In the genomic region with DNA sequence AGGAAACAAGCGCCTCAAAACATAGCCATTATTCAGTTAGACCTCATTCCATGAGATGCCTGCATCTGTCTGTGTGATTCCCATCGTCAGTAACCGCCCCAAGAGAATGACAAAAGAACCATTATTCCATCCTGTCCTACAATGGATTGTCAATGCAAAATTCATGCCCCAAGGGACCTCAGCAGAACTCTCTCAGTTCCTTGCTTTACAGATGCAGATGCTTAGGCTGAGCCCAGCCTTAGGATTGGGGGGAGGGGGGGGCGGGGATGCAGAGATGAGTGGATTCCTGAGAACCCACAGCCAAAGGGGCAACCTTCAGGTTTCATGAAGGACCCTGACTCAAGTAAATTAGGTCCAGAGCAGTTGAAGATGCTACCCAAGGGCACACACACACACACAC, we compare ENCODE assay signal across 9 mouse cellular contexts.
DNase-seq lines count a peak whose midpoint lies in the region; ATAC-seq lines count a peak whose summit lies in the region.
"Had no signal": no experiment of that assay in that cellular context is flagged by ENCODE, and none has a peak within 500 bp of the region (broad histone marks: within the 10 kb centered on the region; RNA-seq: fewer than 3 reads in every experiment).

No protein-coding gene starts in this region.

- 19% methylated on average over 4 of the region's 4 CpGs for WGBS in kidney, embryonic 16.5 days
- 9% methylated on average over 4 of the region's 4 CpGs for WGBS in embryonic facial prominence, embryonic 12.5 days
- WGBS in limb, embryonic 10.5 days: 17% methylated on average over 4 of the region's 4 CpGs

- no peak overlapping the region for H3K9ac ChIP-seq in kidney, embryonic 16.5 days (replicated peaks; ENCODE audit: low read length)
- H3K9ac ChIP-seq in embryonic facial prominence, embryonic 12.5 days: no peak overlapping the region

- H3K4me3 ChIP-seq in kidney, embryonic 16.5 days (ENCODE audit: low read length): peak overlapping the region; percentile 70
- H3K4me3 ChIP-seq in embryonic facial prominence, embryonic 12.5 days: peak overlapping the region; percentile 60; the same call in 1 of the 2 replicates
- H3K4me3 ChIP-seq in limb, embryonic 10.5 days: peak overlapping the region; percentile 70; the same call in 1 of the 2 replicates

- H3K4me1 ChIP-seq in kidney, embryonic 16.5 days (ENCODE audit: insufficient read depth, low read length): peaks cover 19% of the 10 kb centered on the region
- H3K4me1 ChIP-seq in embryonic facial prominence, embryonic 12.5 days: peaks cover 10% of the 10 kb centered on the region
- H3K4me1 ChIP-seq in limb, embryonic 10.5 days: peaks cover 18% of the 10 kb centered on the region

- H3K27ac ChIP-seq in kidney, embryonic 16.5 days (ENCODE audit: low read length): no peak overlapping the region
- no peak overlapping the region for H3K27ac ChIP-seq in embryonic facial prominence, embryonic 12.5 days
- no peak overlapping the region for H3K27ac ChIP-seq in limb, embryonic 10.5 days

- ATAC-seq in kidney, embryonic 16.5 days (ENCODE audit: low FRiP score, low TSS enrichment): no peak
- ATAC-seq in embryonic facial prominence, embryonic 12.5 days (ENCODE audit: insufficient number of reproducible peaks, insufficient read depth, low FRiP score, low TSS enrichment): no peak

- DNase-seq in kidney, adult 9 months: no peak
- no peak for DNase-seq in limb, embryonic 10.5 days (ENCODE audit: low spot score)
- DNase-seq in retina, embryonic 14.5 days (ENCODE audit: low spot score): peak; percentile 58
- no peak for DNase-seq in urinary bladder, adult 18-20 months (ENCODE audit: low spot score in 2 of 2)
- no peak for DNase-seq in gastrocnemius, adult 8-10 months (ENCODE audit: low spot score in 2 of 2)
- no peak for DNase-seq in T-cell, adult 2 months (ENCODE audit: low spot score)

- no peaks in the 10 kb centered on the region for H3K27me3 ChIP-seq in kidney, embryonic 16.5 days (ENCODE audit: insufficient read depth, low read length)
- 0 out of 2 replicates have a peak, but pooled peaks cover 3% of the 10 kb centered on the region for H3K27me3 ChIP-seq in embryonic facial prominence, embryonic 12.5 days
- H3K27me3 ChIP-seq in limb, embryonic 10.5 days (ENCODE audit: low read depth, poor library complexity, severe bottlenecking): peaks cover 26% of the 10 kb centered on the region

- no peaks in the 10 kb centered on the region for H3K9me3 ChIP-seq in kidney, embryonic 16.5 days (ENCODE audit: low read length)
- H3K9me3 ChIP-seq in embryonic facial prominence, embryonic 12.5 days: no peaks in the 10 kb centered on the region
- H3K9me3 ChIP-seq in limb, embryonic 10.5 days (replicated peaks): no peaks in the 10 kb centered on the region
- H3K9me3 ChIP-seq: G1E had no signal

- peak overlapping the region; percentile 98 for H3K4me2 ChIP-seq in kidney, embryonic 16.5 days (replicated peaks; ENCODE audit: low read depth, low read length)
- peak overlapping the region; percentile 97 for H3K4me2 ChIP-seq in embryonic facial prominence, embryonic 12.5 days (replicated peaks)

- H3K36me3 ChIP-seq in kidney, embryonic 16.5 days (ENCODE audit: insufficient read depth, low read length): no peaks in the 10 kb centered on the region
- H3K36me3 ChIP-seq in embryonic facial prominence, embryonic 12.5 days: no peaks in the 10 kb centered on the region
- no peaks in the 10 kb centered on the region for H3K36me3 ChIP-seq in limb, embryonic 10.5 days
- H3K36me3 ChIP-seq: G1E had no signal
